In genomic region chr13:12290700-12291099, GRCm38 (mm10) we compare ENCODE assay signal across 23 mouse cellular contexts. TPM values are rescaled to one million over a fixed set of nuclear protein-coding genes. Genes with fewer than 3 reads are reported as not detected.
DNase-seq lines count a peak whose midpoint lies in the region; ATAC-seq and TF ChIP-seq lines count a peak whose summit lies in the region.
"Had no signal": no experiment of that assay in that cellular context is flagged by ENCODE, and none has a peak within 500 bp of the region (broad histone marks: within the 10 kb centered on the region; RNA-seq: fewer than 3 reads in every experiment).

No protein-coding gene starts in this region.

- 84% methylated on average over 7 of the region's 7 CpGs for WGBS in heart, embryonic 13.5 days
- WGBS in heart, adult 2 months = 79% methylated on average over 7 of the region's 7 CpGs
- 77% methylated on average over 7 of the region's 7 CpGs for WGBS in liver, postnatal 0 days (ENCODE audit: insufficient replicate concordance)

- H3K4me2 ChIP-seq in heart, embryonic 13.5 days = no peak overlapping the region
- no peak overlapping the region for H3K4me2 ChIP-seq in liver, postnatal 0 days (ENCODE audit: low read depth, low read length)
- H3K4me2 ChIP-seq: embryonic facial prominence, embryonic 12.5 days had no signal

- H3K27ac ChIP-seq in heart, embryonic 13.5 days (replicated peaks) = 0 out of 2 replicates have a peak overlapping the region, but pooled peaks have one; percentile 1
- H3K27ac ChIP-seq in heart, adult 2 months = no peak overlapping the region; the same call in 1 of the 2 replicates
- H3K27ac ChIP-seq in liver, postnatal 0 days (ENCODE audit: low read depth) = no peak overlapping the region
- H3K27ac ChIP-seq: embryonic facial prominence, embryonic 10.5 days; embryonic facial prominence, embryonic 12.5 days had no signal

- H3K4me3 ChIP-seq in heart, embryonic 13.5 days = no peak overlapping the region
- H3K4me3 ChIP-seq in heart, adult 2 months = no peak overlapping the region
- no peak overlapping the region for H3K4me3 ChIP-seq in liver, postnatal 0 days (ENCODE audit: low read depth, low read length)
- H3K4me3 ChIP-seq: embryonic facial prominence, embryonic 10.5 days; embryonic facial prominence, embryonic 12.5 days had no signal

- no peaks in the 10 kb centered on the region for H3K27me3 ChIP-seq in heart, embryonic 13.5 days (replicated peaks)
- no peaks in the 10 kb centered on the region for H3K27me3 ChIP-seq in heart, adult 2 months (ENCODE audit: control insufficient read depth, insufficient read depth, low read length)
- H3K27me3 ChIP-seq in liver, postnatal 0 days (ENCODE audit: insufficient read depth, low read length) = no peaks in the 10 kb centered on the region
- H3K27me3 ChIP-seq: embryonic facial prominence, embryonic 12.5 days; Patski had no signal

- H3K9ac ChIP-seq in heart, embryonic 13.5 days = no peak overlapping the region
- no peak overlapping the region for H3K9ac ChIP-seq in heart, adult 2 months (ENCODE audit: low read depth, low read length)
- no peak overlapping the region for H3K9ac ChIP-seq in liver, postnatal 0 days (replicated peaks)
- H3K9ac ChIP-seq: embryonic facial prominence, embryonic 12.5 days had no signal

- no peak for TF ChIP-seq EP300 in heart, adult 2 months (IDR thresholded peaks at IDR 0.05; ENCODE audit: insufficient read depth, low read depth, low read length)
- TF ChIP-seq EP300 in liver, postnatal 0 days (IDR thresholded peaks at IDR 0.05; ENCODE audit: low read depth) = no peak

- H3K4me1 ChIP-seq in heart, embryonic 13.5 days = peaks cover 31% of the 10 kb centered on the region
- H3K4me1 ChIP-seq in heart, adult 2 months (ENCODE audit: control insufficient read depth, insufficient read depth, low read length) = peaks cover 2% of the 10 kb centered on the region; the same call in 1 of the 2 replicates
- no peaks in the 10 kb centered on the region for H3K4me1 ChIP-seq in liver, postnatal 0 days (ENCODE audit: insufficient read depth)
- H3K4me1 ChIP-seq: embryonic facial prominence, embryonic 12.5 days had no signal

- intact Hi-C loops in heart, adult 2 months (cut with DNase I) = no loop called here

- TF ChIP-seq CTCF in heart, adult 2 months (IDR thresholded peaks at IDR 0.05) = no peak
- no peak for TF ChIP-seq CTCF in liver, postnatal 0 days (IDR thresholded peaks at IDR 0.05; ENCODE audit: low read depth)

- H3K36me3 ChIP-seq in heart, embryonic 13.5 days = peaks cover 88% of the 10 kb centered on the region
- H3K36me3 ChIP-seq in heart, adult 2 months (ENCODE audit: control insufficient read depth, insufficient read depth, low read length) = peaks cover 10% of the 10 kb centered on the region; the same call in 1 of the 2 replicates
- no peaks in the 10 kb centered on the region for H3K36me3 ChIP-seq in liver, postnatal 0 days (replicated peaks; ENCODE audit: insufficient read depth, low read length)
- H3K36me3 ChIP-seq: embryonic facial prominence, embryonic 10.5 days; embryonic facial prominence, embryonic 12.5 days; G1E had no signal

- no peak for DNase-seq in heart, adult 2 months
- peak; percentile 70 for DNase-seq in A20 (ENCODE audit: low read depth, low spot score)
- peak; percentile 7 for DNase-seq in c-Kit-positive CD71-negative TER-119-negative erythroid progenitor cells, embryonic 14.5 days (ENCODE audit: low read depth)
- DNase-seq in lung, postnatal 10 days = no peak
- DNase-seq in liver, postnatal 0 days = no peak
- DNase-seq: adrenal gland, adult 8-10 months; adrenal gland, postnatal 14 days; adrenal gland, postnatal 36 days; cerebellum, adult 11-12 months; cerebellum, adult 2 months; cerebellum, adult 9-10 months; cerebellum, postnatal 10 days; cerebellum, postnatal 25 days had no signal

- no peak for TF ChIP-seq POLR2A in heart, adult 2 months (IDR thresholded peaks at IDR 0.05; ENCODE audit: insufficient read depth, low read depth, low read length)

- no peak for ATAC-seq in heart, embryonic 13.5 days (ENCODE audit: extremely low read depth, insufficient number of reproducible peaks, low FRiP score, low TSS enrichment)
- peak; percentile 48; the same call in 1 of the 2 replicates for ATAC-seq in megakaryocyte progenitor cell, adult 5-6 weeks (replicated peaks; ENCODE audit: poor library complexity)
- no peak for ATAC-seq in liver, postnatal 0 days
- no peak for ATAC-seq in megakaryocyte, adult 5-6 weeks (ENCODE audit: poor library complexity, severe bottlenecking)
- ATAC-seq: activated CD4-positive, CD25-positive, alpha-beta regulatory T cell, adult 4 months; forebrain, embryonic 14.5 days; forebrain, embryonic 16.5 days; Patski had no signal

- H3K9me3 ChIP-seq in heart, embryonic 13.5 days = no peaks in the 10 kb centered on the region
- no peaks in the 10 kb centered on the region for H3K9me3 ChIP-seq in liver, postnatal 0 days (ENCODE audit: low read length)
- H3K9me3 ChIP-seq: embryonic facial prominence, embryonic 10.5 days; embryonic facial prominence, embryonic 12.5 days; G1E had no signal

- H3K79me2 ChIP-seq in heart, adult 2 months (replicated peaks; ENCODE audit: control insufficient read depth, insufficient read depth, low read length) = no peaks in the 10 kb centered on the region

RNA-seq across cellular contexts. Expression of gene Mtr, which starts 32.8 kb away (rescaled TPM):
- 11.4 and 11.5 TPM in 2 replicates for polyA plus RNA-seq in heart, embryonic 13.5 days (2015; fragmentation: Nextera tagmentation; extraction: Ambion mirVana)
- 100 to 1,000 TPM in 1 of 2 experiments, 10 to 100 TPM in 1; 88.1 to 103 TPM for total RNA-seq in heart, adult 2 months (2021)
- 42.2 and 129 TPM in 2 replicates for polyA plus RNA-seq in heart, adult 2 months (2012; rRNA removed)
- 23.8 and 24.4 TPM in 2 replicates for total RNA-seq in megakaryocyte progenitor cell, adult 5-6 weeks (2015)
- total RNA-seq in megakaryocyte progenitor cell, adult 5-6 weeks (2017) = 36.5 and 42.5 TPM in 2 replicates
- polyA plus RNA-seq in liver, postnatal 0 days (2015; fragmentation: Nextera tagmentation; extraction: Ambion mirVana) = 3.2 and 4.1 TPM in 2 replicates
- 8.5 and 8.7 TPM in 2 replicates for total RNA-seq in megakaryocyte, adult 5-6 weeks (2015)
- total RNA-seq in megakaryocyte, adult 5-6 weeks (2017) = 14.4 and 14.8 TPM in 2 replicates

RNA-seq across cellular contexts. Expression of gene Actn2, which starts 49.9 kb away (rescaled TPM):
- 1,324 and 1,364 TPM in 2 replicates for polyA plus RNA-seq in heart, embryonic 13.5 days (2015; fragmentation: Nextera tagmentation; extraction: Ambion mirVana)
- 1,000 to 10,000 TPM; 1,397 to 1,781 TPM for total RNA-seq in heart, adult 2 months (2021)
- polyA plus RNA-seq in heart, adult 2 months (2012; rRNA removed) = 1,690 and 1,900 TPM in 2 replicates
- 0.10 and 0.20 TPM in 2 replicates for total RNA-seq in megakaryocyte progenitor cell, adult 5-6 weeks (2015)
- not detected in 2 replicates for total RNA-seq in megakaryocyte progenitor cell, adult 5-6 weeks (2017)
- 1.1 and 12.2 TPM in 2 replicates for polyA plus RNA-seq in liver, postnatal 0 days (2015; fragmentation: Nextera tagmentation; extraction: Ambion mirVana)
- 0.78 TPM in 1 of 2 replicates, not detected in the other for total RNA-seq in megakaryocyte, adult 5-6 weeks (2015)
- 0.11 TPM in 1 of 2 replicates, not detected in the other for total RNA-seq in megakaryocyte, adult 5-6 weeks (2017)
- polyA plus RNA-seq: G1E had no signal

Comparison
In these comparisons a context has a peak if more than half of its experiments do, and no peak if none do; other contexts are left out.
1. DNase-seq: peak in A20 (single experiment) and c-Kit-positive CD71-negative TER-119-negative erythroid progenitor cells, embryonic 14.5 days (single experiment); none in heart, adult 2 months (0 of 2), lung, postnatal 10 days (single experiment) and liver, postnatal 0 days (single experiment).
2. RNA of gene Actn2, which starts 49.9 kb away (total RNA-seq): 1,397 to 1,781 TPM in heart, adult 2 months; 0.10 to 0.20 TPM in megakaryocyte progenitor cell, adult 5-6 weeks and 0.11 to 0.78 TPM in megakaryocyte, adult 5-6 weeks; every median in the first group is over 100 times any median in the second.